Mouse (Mus musculus) right cerebral cortex, postnatal 36 days (tissue): Measurements from ENCODE around the gene Hlcs.

Experiments used
- DNase-seq, 2 experiments: peaks; one replicate each; pipeline ENCODE4 v3.0.0; 2022; ENCODE audit warnings: low spot score in 2 of 2, mixed read lengths in 1 of 2

Gene Hlcs

GRCm38 (mm10) chr16:94327781-94328711, 14.7 kb upstream of the Hlcs start, which contains the start of gene Ripply3:
Gene Ripply3, plus strand, starts transcription at chr16:94328420.
- no peak for DNase-seq

GRCm38 (mm10) chr16:94326008-94326407, 12.6 kb upstream of the Hlcs start:
- no peak for DNase-seq

- DNase-seq: no peak
These were observed 10.3 kb upstream of the Hlcs start for GRCm38 (mm10) chr16:94323681-94324080.

GRCm38 (mm10) chr16:94320223-94320622, 6.9 kb upstream of the Hlcs start:
- DNase-seq: no peak

- DNase-seq: no peak
These were observed 4.4 kb upstream of the Hlcs start for GRCm38 (mm10) chr16:94317752-94318151.

GRCm38 (mm10) chr16:94315215-94315614, 1.8 kb upstream of the Hlcs start:
- no peak for DNase-seq

- DNase-seq: no peak
These were observed 1.3 kb upstream of the Hlcs start for GRCm38 (mm10) chr16:94314626-94315025.

GRCm38 (mm10) chr16:94312663-94313228, 625 bp downstream of the Hlcs start:
- peak; percentile 81 to 86 for DNase-seq

- DNase-seq: no peak
These were observed 1.4 kb downstream of the Hlcs start for GRCm38 (mm10) chr16:94311931-94312330.

GRCm38 (mm10) chr16:94311416-94311815, 2.0 kb downstream of the Hlcs start:
- no peak for DNase-seq

GRCm38 (mm10) chr16:94309025-94309424, 4.3 kb downstream of the Hlcs start:
- DNase-seq: no peak

- no peak for DNase-seq
These were observed 5.4 kb downstream of the Hlcs start for GRCm38 (mm10) chr16:94307942-94308341.

GRCm38 (mm10) chr16:94307526-94307925, 5.8 kb downstream of the Hlcs start:
- no peak for DNase-seq

GRCm38 (mm10) chr16:94303203-94303535, 10.2 kb downstream of the Hlcs start:
- DNase-seq: no peak

- peak; percentile 44 to 59 for DNase-seq
These were observed 10.8 kb downstream of the Hlcs start for GRCm38 (mm10) chr16:94302274-94303202.

GRCm38 (mm10) chr16:94301696-94302095, 11.7 kb downstream of the Hlcs start:
- DNase-seq: no peak

- no peak for DNase-seq
These were observed 12.2 kb downstream of the Hlcs start for GRCm38 (mm10) chr16:94301194-94301593.

GRCm38 (mm10) chr16:94299210-94299609, 14.2 kb downstream of the Hlcs start:
- no peak for DNase-seq

GRCm38 (mm10) chr16:94298081-94298480, 15.3 kb downstream of the Hlcs start:
- DNase-seq: no peak

GRCm38 (mm10) chr16:94291141-94291540, 22.2 kb downstream of the Hlcs start:
- DNase-seq: no peak

GRCm38 (mm10) chr16:94290073-94290999, 23.0 kb downstream of the Hlcs start:
- DNase-seq: peak; percentile 43 to 60
